Mouse (Mus musculus): ENCODE measurements at regions not wholly inside any gene's neighbourhood (a gene's known extent, or its start where the extent isn't known, plus 50 kb on each side); places are given as distances from the start of the nearest gene placed in this dataset.
"Not testable (repeated sequence)": the region's sequence is repeated elsewhere in the genome, so short reads cannot be mapped to it uniquely, and the experiment has no call there.

- TF ChIP-seq CTCF, EP300 (IDR thresholded peaks at IDR 0.05; ENCODE audit: low read depth): not testable (repeated sequence)
These were observed 101.8 kb upstream of the Vmn1r2 start for GRCm38 (mm10) chr4:3065335-3065734.
